Mouse (Mus musculus): ENCODE results near the gene Hao2. TPM values are rescaled to one million over a fixed set of nuclear protein-coding genes. Genes with fewer than 3 reads are reported as not detected.

Gene Hao2
- polyA plus RNA-seq, 1 experiment: 0.06 TPM

DNA sequence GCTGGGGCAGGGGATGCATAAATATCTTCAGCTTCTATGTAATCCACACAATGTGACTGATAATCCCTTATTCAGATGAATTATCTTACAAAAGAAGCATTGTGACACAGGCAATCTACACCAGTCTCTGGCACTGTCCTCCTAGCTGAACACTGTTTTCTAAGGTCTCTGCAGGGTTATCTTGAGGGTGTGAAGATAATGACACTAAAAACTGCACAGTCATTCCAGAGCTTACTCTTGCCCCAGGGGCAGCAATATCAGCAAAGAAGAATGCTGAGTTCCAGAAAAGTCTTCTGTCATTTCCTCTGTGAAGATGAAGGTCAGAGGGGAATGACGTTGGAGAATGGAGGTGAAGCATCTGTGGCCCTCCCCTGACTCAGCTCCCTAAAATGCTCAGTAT is 36.1 kb downstream of the Hao2 start:
- no peak for DNase-seq (ENCODE audit: low spot score)

DNA sequence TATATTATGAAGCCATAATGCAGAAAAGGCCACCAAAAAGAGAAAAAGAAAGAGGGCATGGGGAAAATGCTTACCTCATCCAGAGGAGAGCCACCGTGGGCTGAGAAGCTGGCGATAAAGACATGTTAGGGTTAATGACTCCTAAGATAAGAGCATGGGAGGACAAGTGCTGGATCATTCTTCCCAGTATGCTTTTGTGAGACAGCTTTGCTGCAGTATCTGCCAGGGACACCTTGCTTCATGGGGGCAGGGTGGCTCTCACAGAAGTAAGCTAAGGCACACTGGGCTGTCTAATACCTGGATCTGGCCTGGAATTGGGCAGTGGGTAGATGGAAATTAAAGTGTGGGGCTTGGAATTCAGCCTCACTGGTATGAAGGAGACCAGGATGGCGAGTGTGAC is 37.9 kb downstream of the Hao2 start:
- DNase-seq (ENCODE audit: low spot score): no peak

DNA sequence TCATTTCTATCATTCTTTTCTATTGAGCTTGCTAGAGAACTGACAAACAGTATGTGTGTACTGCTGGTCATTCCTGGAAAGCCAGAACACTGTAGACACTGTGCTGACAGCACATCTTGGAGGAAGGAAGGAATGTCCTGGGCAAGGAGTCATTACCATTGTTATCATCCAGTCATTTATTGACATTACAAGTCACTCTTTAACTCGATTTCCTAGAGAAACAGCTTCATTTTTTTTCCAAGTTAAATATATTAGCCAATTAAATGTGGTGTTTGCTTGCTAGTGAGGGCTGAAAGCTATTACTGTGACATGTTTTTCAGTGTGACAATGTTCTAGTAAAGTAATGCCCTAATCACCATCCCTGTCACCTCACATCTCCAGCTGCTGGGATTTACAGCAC is 39.4 kb downstream of the Hao2 start:
- no peak for DNase-seq (ENCODE audit: low spot score)

DNA sequence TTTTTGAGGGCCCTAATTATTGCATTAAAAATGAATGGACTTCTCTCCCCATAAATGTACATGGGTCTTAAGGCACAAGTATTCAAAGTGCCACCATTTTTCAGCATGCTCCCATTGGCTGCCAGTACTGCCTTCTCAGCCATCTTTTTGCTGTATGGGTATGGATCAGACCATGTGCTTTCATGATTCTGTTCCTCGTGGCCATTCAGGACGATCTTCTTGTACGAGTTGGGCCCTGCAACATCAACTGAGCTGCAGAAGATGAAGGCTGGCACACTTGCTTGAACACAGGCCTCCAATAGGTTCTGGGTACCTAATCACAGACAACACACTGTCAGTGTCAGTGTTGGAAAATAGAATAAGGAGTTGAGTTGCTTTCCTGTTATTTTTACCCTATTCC is 40.0 kb downstream of the Hao2 start:
- DNase-seq (ENCODE audit: low spot score): no peak

DNA sequence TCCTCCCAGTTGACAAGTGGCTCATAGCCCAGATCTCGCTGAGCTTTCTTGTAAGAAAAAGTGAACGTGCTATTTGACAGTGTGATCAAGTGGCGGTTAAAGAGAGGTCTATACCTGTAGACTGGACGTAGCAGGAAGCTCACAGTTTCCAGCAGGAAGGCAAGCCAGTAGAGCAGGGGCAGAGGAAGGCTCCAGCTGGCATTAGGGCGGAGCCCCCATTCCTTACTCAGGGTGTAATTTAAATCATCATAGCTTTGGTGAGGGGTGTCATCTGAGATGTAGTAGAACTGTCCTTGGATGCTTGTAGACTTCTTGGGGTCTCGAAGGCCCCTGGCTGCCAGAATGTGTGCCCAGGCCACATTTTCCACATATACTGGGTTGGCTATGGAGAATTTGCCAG is 40.4 kb downstream of the Hao2 start:
- DNase-seq (ENCODE audit: low spot score): no peak

DNA sequence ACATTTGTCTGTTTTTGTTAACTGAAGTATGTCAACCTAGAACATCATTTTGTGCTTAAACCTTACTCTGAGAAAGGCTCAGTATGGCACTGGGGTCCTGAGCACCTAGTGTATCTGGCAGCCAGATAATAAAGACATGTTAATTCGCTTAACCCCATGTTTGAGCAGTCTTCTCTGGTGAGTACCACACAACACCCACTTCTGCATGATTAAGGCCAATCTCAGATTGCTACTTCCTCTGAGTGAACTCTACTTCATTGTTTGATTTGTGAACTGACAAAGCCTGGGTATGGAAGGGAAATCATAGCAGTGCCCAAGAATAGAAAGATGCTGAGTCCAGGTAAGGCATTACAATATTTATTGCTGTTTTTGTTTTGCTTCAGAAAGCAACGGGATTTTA is 41.2 kb downstream of the Hao2 start:
- DNase-seq (ENCODE audit: low spot score): no peak

DNA sequence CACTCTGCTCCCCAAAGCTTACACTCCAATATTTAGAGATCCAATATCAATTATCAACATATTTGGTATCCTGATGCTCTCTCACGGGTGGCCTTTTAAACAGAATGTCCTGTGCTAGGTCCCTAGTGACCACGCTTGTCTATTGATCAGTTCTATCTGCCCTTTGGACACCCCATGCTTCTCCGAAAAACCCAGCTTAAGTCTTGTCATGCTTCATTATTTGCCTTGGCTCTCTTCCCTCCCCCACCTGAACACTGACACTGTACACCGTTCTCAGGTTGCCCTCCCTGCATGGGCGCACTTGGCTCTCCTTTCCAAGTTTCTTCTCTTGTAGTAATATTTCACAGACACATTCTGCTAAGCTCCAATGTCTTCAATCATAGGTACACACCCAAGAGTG is 42.8 kb downstream of the Hao2 start:
- DNase-seq (ENCODE audit: low spot score): no peak

DNA sequence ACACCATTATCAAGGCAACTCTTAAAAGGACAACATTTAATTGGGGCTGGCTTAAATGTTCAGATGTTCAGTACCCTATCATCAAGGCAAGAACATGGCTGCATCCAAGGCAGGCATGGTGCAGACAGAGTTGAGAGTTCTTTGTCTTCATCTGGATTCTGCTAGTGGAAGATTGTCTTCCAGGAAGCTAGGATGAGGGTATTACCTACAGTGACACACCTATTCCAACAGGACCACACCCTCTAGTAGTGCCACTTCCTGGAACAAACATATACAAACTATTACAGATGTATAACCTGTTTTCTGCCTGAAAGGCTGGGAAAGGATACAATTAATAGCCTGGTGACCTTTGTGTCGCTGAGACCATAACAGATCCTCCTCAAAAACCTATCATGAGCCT is 44.1 kb downstream of the Hao2 start:
- no peak for DNase-seq (ENCODE audit: low spot score)

Other genes starting within 250 kb of the Hao2 start
- not detected in 2 replicates for gene Hsd3b2, start 168.7 kb downstream of the Hao2 start, polyA plus RNA-seq (2012; rRNA removed)
- gene Hsd3b3, start 130.1 kb downstream of the Hao2 start, polyA plus RNA-seq (2012; rRNA removed): not detected in 2 replicates
- not detected in 2 replicates for gene Hsd3b6, start 78.8 kb downstream of the Hao2 start, polyA plus RNA-seq (2012; rRNA removed)
- gene Hsd3b1, start 33.4 kb downstream of the Hao2 start, polyA plus RNA-seq (2012; rRNA removed): 0.03 TPM in 1 of 2 replicates, not detected in the other
- gene Wars2, start 247.8 kb upstream of the Hao2 start, polyA plus RNA-seq (2012; rRNA removed): 5.6 and 6.5 TPM in 2 replicates

All from urinary bladder, adult 2 months (tissue).